Mouse (Mus musculus) brain, adult 2 months (tissue): ENCODE results near the gene Hist2h2aa2.
"Not testable (repeated sequence)": the region's sequence is repeated elsewhere in the genome, so short reads cannot be mapped to it uniquely, and the experiment has no call there.

Experiments used
- DNase-seq: peaks from one replicate; pipeline ENCODE4 v3.0.0; 2011; ENCODE audit warnings: low read depth, low spot score

Gene Hist2h2aa2

DNA sequence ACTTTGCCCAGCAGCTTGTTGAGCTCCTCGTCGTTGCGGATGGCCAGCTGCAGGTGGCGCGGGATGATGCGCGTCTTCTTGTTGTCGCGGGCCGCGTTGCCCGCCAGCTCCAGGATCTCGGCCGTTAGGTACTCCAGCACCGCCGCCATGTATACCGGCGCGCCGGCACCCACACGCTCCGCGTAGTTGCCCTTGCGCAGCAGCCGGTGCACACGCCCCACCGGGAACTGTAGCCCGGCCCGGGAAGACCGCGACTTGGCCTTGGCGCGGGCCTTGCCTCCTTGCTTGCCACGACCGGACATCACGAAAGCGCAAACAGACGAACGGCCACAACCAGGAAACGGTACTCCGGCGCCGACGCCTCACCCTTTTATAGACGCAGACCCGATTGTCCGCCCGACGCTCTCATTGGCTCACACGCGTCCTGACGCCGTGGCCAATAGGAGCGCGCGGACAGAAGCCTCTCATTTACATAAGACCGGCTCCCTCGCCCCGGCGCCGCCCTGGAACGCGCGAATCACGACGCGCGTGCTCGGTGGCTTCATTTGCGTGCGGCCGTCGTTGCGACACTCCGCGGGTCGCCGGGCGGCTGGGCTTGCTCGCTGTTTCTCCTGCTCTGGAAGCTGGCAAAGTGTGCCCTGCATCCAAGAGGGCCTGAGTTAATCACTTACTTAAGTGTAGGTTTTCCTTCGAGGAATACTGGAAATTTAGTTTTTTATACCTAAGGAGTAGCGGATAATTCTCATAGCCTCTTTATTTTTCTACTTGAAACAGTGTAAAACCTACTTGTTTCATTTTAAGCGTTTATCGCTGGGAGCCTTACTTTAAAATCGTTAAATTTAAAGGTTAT, at the start of gene Hist2h2aa2:
Gene Hist2h2aa2, minus strand, starts transcription at position 328 of the 850 bp plus-strand sequence.
- peak; percentile 90 for DNase-seq

DNA sequence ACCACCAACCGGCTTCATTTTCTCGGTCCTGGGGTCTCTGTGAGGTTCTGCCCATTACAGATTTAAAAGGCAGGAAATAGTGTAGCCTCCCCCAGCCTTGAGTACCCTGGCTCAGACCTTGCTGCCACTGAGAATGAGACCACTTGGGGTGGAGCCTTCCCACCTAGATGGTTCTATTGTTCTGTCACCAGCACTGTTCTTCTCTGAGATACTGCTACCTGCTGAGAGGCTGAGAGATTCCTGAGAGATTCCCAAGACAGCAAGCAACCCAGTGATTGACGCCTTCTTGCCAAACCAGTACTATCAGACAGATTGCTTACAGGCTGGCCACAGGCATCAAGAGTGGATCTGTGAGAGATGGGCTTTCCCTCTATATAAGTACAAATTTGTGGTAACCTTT, 49.1 kb upstream of the Hist2h2aa2 start:
- DNase-seq = no peak

DNA sequence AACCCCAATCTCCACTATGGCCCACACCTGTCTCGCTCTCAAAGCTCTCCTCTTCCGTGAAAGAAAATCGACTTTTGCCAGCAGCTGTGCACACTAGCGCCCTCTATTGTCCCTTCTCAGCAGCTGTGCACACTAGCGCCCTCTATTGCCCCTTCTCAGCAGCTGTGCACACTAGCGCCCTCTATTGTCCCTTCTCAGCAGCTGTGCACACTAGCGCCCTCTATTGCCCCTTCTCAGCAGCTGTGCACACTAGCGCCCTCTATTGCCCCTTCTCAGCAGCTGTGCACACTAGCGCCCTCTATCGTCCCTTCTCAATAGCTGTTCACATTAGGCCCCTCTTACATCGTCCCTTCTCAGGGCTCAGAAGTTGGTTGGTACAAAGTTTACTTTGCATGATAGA, 47.3 kb upstream of the Hist2h2aa2 start:
- not testable (repeated sequence) for DNase-seq

DNA sequence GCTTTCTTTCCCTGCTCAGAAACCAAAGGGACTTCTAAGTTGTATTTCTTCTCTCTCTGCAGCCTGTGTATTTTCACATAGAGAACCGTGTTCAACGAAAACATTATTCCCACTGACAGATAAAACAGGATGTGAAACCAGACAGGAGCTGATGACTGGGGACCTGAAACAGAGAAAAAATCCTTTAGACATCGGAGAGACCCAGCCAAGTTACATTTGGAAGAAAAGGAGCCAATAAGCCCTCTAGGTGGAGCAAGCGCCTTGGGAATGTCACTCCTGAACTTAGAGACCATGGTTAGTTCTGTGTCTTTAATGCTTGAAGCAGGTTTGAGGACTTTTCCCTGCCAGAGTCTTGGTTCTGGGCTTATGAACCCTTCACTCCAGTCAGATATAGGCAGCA, 44.4 kb upstream of the Hist2h2aa2 start:
- DNase-seq = peak; percentile 71

DNA sequence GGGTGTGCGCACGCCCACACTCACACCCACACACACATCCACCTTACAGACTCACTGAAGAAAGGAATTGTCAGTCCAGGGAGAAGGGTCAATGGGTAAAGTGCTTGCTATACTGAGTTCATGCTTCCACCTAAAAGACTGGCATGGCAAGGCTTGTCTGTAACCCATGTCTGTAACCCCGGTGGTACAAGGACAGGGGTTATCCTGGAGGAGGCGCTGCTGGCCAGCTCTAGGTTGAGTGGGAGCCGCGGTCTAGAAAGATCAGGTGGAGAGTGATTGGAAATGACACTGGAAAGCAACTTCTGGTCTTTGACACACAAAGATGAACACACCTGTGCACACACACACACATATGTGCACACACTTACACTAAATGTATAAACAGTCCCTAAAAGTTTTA, 40.6 kb upstream of the Hist2h2aa2 start:
- no peak for DNase-seq

DNA sequence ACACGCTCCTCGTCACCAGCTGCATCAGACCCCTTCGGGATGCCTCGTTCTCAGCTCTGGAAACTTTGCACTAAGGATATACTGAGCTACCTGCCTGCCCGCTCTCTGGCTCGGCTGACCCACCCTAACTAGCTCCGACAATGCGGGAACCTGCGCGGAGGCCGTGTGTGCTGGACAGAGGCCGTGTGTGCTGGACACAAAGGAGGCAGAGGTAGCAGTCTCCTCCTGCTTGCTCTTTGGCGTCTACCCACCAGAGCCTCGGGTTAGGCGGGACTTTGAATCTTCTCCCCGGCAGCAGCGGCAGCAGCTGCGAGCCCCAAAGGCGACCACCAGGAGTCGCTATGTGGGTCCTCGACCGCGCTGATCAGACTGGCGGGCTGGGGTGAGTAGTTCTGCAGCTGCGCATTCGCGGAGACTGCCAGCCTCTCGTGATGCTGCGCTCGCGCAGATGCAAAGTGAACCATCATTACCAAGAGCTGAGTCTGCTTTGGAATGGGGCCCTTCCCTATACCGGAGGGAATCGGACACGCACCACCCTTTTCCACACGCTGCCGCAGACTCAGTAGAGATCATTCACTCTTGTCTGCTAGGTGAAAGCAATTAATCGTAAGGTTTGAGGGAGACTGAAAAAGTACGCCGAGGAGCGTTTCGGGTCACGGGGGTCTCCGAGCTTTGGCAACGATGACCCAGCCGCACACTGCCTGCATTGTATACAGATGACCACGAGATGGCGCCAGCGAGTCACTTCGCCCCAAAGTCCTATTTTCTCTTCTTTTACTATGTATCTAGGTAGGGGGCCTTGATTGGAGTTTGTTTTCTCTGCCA, 37.9 kb upstream of the Hist2h2aa2 start:
- DNase-seq = peak; percentile 97

DNA sequence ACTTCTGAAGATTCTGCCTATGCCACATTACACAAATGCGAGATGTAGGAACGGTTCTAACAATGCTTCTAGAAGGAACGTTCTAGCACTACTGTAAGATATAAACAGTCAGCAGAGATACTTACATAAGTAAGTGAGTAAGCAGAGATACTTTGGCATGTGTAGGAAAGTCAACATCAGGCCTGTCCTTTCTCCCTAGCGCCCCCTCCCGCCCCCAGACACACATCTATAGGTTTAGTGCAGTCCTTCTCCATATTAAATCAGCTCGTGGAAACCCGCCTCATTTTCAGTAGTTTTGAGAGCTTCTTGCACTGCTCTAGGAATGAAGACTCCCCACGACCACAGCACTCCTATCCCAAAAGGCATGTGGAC, 37.3 kb upstream of the Hist2h2aa2 start:
- peak; percentile 67 for DNase-seq

DNA sequence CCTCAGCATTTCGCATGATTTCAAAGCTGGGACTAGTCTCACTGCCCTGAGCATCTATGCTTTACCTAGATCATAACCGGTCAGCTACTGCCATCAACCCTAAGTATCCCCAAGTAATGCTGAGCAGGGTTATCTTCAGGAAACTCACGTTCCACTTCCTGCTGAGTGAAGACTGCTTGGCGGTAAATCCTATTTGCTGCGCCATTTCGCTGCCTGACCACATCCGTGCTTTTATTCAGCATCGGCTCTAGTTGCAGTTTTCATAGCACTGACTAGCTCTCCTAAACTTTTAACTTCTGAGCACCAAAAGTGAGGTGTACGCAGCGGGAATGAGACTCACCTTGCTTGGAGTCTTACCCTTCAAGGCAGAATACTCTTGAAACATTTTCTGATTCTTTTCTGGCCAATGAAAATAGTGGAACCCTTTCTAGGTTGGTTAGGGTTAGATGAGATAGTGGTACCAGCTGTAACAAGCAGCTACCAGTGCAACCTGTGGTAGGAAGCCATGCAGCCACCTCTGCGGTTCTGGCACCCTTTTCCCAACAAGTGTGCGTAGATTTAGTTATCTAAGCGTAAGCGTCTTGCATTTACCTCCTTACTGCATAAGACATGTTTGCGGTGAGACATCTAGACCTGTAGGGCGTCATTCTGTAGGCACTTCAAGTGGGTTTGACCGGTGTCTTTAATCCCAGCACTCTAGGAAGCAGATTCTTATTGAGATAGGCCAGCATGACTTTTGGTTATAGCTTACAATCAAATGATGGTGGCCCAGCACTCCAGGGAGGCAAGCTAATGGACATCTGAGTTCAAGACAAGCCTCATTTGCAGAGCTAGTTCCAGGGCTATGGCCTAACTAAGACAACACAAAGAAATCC, 33.8 kb upstream of the Hist2h2aa2 start:
- DNase-seq = no peak

DNA sequence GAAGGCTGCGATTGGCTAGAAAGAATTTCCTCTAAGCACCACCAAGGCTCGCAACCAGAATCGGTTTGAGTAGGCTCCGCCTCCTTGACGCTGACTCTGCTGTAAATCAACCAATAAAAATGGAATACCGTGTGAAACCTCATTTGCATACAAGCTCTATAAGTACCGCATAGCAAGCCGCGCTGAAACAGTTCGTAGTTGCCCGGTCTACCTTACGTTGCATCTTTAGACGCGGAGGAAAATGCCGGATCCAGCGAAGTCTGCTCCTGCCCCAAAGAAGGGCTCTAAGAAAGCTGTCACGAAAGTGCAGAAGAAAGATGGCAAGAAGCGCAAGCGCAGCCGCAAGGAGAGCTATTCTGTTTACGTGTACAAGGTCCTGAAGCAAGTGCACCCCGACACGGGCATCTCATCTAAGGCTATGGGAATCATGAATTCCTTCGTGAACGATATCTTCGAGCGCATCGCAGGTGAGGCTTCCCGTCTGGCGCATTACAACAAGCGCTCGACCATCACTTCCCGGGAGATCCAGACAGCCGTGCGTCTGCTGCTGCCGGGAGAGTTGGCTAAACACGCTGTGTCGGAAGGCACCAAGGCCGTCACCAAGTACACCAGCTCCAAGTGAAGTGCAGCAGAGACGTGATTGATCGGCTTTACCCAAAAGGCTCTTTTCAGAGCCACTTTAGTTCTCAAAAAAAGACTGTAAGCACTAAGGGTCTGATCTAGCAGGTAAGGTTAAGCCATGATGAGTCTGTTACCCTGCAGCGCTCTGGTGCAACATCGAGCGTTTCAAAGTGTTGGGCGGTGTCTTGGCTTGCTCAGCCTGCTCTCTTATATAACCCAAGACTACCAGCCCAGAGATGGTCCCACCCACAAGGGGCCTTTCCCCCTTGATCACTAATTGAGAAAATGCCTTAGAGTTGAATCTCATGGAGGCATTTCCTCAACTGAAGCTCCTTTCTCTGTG, 29.7 kb upstream of the Hist2h2aa2 start, which contains the start of gene Hist2h2bb:
Gene Hist2h2bb, plus strand, starts transcription at position 242 of the 964 bp plus-strand sequence.
- DNase-seq = peak; percentile 100

DNA sequence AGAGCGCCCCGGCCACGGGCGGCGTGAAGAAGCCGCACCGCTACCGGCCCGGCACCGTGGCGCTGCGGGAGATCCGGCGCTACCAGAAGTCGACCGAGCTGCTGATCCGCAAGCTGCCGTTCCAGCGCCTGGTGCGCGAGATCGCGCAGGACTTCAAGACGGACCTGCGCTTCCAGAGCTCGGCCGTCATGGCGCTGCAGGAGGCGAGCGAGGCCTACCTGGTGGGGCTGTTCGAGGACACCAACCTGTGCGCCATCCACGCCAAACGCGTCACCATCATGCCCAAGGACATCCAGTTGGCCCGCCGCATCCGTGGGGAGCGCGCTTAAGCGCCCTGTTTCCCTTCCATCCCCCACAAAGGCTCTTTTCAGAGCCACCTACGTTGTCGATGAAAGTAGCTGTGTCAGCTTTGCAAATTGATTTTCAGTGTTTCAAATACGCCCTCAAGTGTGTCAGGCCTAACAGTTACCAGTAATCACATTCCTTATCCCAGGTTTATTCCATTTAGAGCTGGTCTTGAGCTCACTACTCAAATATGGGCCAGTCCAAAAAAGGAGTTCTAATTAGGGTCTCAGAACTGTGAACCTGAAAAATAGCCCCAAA, 28.8 kb upstream of the Hist2h2aa2 start:
- DNase-seq = peak; percentile 60

DNA sequence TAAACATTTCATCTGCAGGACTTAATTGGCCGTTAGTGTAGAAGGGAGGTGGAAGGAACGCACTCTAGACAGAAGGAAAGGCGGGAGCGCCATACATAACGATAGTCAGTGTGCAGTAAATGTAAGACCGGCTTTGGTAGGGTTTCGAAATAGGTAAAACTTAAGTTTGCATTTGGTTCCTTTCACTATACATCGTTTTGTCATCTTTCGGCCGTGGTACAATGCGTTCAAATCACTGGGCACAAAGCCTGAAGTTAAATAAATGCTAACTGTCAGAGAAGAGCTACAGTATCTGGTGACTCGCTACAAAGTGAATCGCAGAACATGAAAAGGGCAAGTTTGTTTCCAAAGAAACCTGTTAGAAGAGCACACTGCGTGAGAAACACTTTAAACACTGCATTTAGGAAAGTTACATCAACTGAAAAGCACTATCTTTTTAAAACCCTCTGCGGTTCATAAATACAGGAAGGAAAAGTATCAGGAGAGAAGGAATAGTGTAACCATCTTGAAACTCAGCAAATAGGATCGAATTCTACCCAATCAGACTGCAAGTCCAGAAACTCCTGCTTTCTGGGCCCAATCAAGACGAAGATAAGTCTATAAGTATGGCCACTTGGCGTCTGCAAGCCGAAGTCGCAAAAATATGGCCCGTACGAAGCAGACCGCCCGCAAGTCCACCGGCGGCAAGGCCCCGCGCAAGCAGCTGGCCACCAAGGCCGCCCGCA, 28.1 kb upstream of the Hist2h2aa2 start, which contains the start of gene Hist2h3b:
Gene Hist2h3b, plus strand, starts transcription at position 604 of the 725 bp plus-strand sequence.
- peak; percentile 98 for DNase-seq

DNA sequence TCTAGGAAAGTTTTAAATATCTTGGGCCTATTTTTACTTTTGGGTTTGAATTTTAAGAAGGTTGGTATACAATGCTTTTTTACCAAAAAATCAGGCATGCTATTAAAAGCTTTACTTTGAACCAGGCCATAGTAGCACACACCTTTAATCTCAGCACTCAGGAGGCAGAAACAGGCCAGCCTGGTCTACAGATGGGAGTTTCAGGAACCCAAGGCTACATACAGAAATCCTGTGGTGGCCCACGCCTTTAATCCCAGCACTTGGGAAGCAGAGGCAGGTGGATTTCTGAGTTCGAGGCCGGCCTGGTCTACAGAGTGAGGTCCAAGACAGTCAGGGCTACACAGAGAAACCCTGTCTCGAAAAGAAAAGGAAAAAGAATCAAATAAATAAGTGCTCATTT, 27.5 kb upstream of the Hist2h2aa2 start:
- no peak for DNase-seq

DNA sequence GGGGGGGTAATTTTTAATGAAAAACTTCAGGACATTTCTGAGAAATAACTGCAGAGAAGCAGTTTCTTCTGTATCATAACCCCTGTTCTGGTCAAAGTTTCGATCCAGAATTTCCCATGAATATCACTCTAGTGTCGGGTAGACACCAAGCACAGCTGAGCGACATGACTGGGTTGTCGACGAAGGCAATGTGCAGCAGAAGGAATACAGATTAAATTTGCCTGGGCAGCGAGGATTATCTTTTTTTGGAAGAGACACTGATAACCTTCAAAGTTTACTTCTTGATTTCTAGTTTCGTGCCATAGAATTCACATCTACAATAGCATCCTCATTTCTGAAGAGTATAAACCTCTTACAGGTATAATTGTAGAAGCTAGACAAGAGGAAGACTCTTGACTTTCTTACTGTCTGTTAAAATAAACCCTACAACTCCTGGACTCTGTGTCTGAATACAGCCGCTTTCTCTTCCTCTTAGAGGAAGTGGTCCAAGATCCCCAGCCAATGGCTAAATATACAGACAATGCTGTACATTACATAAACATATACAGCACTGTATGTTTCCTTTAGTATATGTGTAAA, 26.1 kb upstream of the Hist2h2aa2 start:
- no peak for DNase-seq

DNA sequence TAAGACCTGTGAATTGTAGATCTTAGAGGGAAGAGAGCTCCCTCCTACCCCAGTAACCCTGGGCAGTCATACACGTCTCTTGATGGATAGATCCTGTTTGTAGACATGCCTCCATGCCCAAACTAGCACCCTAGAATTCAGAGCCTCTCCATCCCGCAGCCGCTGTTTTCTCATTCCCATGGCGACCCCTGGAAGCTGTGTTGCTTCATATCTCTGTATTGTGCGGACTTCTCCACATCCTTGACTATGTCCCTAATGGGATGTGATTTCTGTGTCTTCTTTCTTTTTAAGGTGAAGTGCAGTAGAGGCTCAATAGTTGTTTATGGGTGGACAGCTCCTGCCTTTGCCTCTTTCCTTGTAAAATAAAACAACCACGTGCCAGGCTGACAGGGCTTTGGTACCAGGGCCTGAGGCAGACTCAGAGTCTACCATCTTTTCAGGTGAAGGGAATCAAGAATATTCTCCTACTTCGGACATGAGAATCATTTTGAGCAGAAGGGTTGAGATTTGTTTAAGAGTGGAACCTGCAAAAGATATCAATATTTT, 24.4 kb upstream of the Hist2h2aa2 start:
- DNase-seq = no peak

DNA sequence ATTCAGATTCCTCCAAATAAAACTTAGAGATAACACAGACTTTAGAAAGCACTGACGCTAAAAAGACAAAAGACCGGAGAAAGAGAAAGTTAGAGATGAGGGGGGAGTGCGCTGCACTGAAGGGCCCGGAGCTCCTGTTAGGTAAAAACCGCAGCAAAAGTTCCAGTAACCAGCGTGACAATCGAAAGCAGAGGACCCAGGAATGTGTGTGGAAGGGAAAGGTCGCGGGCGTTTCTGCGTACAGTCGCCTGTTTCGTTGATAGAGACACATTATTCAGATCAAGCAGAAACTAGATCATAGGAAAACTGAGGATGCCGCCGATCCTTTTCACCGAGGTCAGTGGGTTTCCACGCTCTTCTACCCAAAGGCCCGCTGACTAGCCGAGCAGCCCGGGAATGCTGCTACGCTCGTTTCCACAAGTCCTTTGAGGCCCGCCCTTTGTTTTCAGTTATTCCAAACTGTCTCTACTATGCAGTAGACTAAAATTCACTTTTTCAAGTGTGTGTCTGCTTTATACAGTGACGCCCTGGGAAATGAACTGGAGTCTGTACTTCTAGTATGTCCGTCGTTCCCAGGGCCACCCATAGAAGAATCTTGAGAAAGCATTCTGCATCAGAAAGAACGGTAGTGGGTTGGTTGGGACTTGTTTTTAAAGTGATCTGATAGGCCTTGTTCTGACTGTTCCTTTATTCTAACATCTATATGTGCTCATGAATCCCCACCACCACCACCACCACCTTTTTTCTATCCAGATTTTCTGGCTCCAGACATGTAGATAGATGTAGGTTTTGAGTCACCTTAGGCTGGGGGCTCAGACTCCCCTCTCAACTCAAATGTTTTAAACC, 23.7 kb upstream of the Hist2h2aa2 start:
- no peak for DNase-seq

DNA sequence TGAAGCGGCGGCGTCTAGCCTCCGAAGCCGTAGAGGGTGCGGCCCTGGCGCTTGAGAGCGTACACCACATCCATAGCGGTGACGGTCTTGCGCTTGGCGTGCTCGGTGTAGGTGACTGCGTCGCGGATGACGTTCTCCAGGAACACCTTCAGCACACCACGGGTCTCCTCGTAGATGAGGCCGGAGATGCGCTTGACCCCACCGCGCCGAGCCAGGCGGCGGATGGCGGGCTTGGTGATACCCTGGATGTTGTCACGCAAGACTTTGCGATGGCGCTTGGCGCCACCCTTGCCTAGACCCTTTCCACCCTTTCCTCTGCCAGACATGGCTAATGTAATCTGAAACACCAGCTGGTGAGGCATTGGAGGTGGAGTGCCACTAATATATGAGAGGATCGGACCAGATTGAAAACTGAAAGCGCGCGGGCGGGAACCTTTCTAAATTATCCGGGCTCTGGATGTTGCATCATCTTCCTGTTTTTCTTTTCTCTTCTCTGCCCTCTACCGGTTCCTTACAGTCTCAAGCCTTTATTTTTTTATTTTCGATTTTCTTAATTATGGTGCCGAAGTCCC, 23.0 kb upstream of the Hist2h2aa2 start, which contains the start of gene Hist2h4:
Gene Hist2h4, minus strand, starts transcription at position 333 of the 572 bp plus-strand sequence.
- DNase-seq = peak; percentile 98

DNA sequence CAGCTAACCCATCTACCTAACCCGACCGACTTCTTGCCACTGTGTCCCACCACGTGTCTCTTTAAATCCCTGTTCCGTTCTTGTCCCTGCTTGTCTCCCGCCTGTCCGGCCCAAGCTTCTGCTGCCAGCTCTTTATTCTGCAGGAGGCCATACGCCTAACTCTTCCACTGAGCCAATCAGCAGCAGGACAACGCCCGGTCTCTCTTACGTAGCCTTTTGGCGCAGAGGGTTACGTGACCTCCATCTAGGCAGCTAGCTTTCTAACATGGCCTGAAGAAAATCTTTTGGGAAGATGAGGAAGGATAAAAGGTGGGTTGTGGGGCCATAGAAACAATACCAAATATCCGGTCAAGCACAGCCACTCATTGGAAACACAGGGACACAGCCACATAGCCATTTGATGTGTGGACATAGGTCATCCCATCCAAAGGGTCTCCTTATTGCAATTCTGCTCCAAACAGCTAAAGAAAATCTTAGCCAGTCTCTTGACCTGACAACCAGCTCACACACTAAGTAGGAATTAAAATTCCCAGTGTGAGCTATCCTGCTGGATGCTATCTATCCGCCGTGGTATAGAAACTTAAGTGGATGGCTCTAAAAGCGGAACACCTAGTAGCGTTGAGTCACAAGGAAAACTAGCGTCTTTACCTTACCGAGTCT, 22.3 kb upstream of the Hist2h2aa2 start:
- DNase-seq = peak; percentile 99
